Mouse (Mus musculus): ENCODE results near the gene Micall1. TPM values are rescaled to one million over a fixed set of nuclear protein-coding genes. Genes with fewer than 3 reads are reported as not detected.

The Micall1 gene
- polyA plus RNA-seq, 1 experiment from 2014 or later = 6.6 TPM

DNA sequence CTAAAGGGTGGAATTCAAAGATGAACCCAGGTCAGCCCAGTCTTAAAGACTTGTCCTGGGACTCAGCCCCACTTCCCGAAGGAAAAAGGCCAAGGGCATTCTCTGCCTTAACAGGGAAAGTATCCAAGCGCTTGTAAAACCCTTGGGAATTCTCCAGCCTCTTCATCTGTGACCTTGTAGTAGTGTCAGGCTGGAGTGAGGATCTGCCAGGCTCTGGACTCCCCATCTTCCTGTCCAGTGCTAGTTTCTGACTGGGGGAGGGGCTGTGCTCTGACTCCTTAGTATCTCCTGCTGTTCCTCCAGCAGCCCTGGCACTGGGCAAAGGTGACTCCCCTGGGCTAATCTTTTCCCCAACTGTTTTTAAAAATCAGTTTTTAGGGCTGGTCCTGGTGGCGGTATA, 12.1 kb upstream of the Micall1 start:
- Histone ChIP-seq H3K27me3 (ENCODE audit: insufficient read depth, low read length) (no peaks in the 10 kb centered on the region), H3K9ac (ENCODE audit: low read depth, low read length) (0 out of 2 replicates have a peak overlapping the region, but pooled peaks have one; percentile 9), H3K4me3 (replicated peaks; ENCODE audit: low read depth, low read length) (no peak overlapping the region), H3K4me1 (replicated peaks; ENCODE audit: insufficient read depth, low read length) (peaks cover 27% of the 10 kb centered on the region; the same call in 1 of the 2 replicates), H3K9me3 (replicated peaks; ENCODE audit: low read length) (no peaks in the 10 kb centered on the region), H3K27ac (peak overlapping the region; percentile 72; the same call in 1 of the 2 replicates), H3K4me2 (ENCODE audit: low read length) (no peak overlapping the region), H3K36me3 (ENCODE audit: insufficient read depth, low read length) (peaks cover 36% of the 10 kb centered on the region)
- TF ChIP-seq CTCF (IDR thresholded peaks at IDR 0.05; ENCODE audit: low read depth) = no peak
- ATAC-seq (replicated peaks; ENCODE audit: low FRiP score, low read depth) (no peak), DNase-seq (ENCODE audit: low spot score) (peak; percentile 20)
- WGBS = 39% methylated on average over 3 of the region's 3 CpGs

GRCm38 (mm10) chr15:79097135-79097534, 11.6 kb upstream of the Micall1 start:
- 9% methylated on average over 2 of the region's 2 CpGs for WGBS
- peaks cover 30% of the 10 kb centered on the region; the same call in 1 of the 2 replicates for H3K4me1 ChIP-seq (replicated peaks; ENCODE audit: insufficient read depth, low read length)
- H3K4me3 ChIP-seq (replicated peaks; ENCODE audit: low read depth, low read length) = no peak overlapping the region
- no peaks in the 10 kb centered on the region for H3K27me3 ChIP-seq (ENCODE audit: insufficient read depth, low read length)
- H3K9ac ChIP-seq (ENCODE audit: low read depth, low read length) = no peak overlapping the region
- no peak for TF ChIP-seq CTCF (IDR thresholded peaks at IDR 0.05; ENCODE audit: low read depth)
- peak overlapping the region; percentile 1; the same call in 1 of the 2 replicates for H3K4me2 ChIP-seq (ENCODE audit: low read length)
- peaks cover 31% of the 10 kb centered on the region for H3K36me3 ChIP-seq (ENCODE audit: insufficient read depth, low read length)
- H3K9me3 ChIP-seq (replicated peaks; ENCODE audit: low read length) = no peaks in the 10 kb centered on the region
- H3K27ac ChIP-seq = peak overlapping the region; percentile 72
- ATAC-seq (replicated peaks; ENCODE audit: low FRiP score, low read depth) (no peak), DNase-seq (ENCODE audit: low spot score) (peak; percentile 65)

- H3K27me3 ChIP-seq (ENCODE audit: insufficient read depth, low read length) = no peaks in the 10 kb centered on the region
- peak overlapping the region; percentile 1; the same call in 1 of the 2 replicates for H3K4me2 ChIP-seq (ENCODE audit: low read length)
- peaks cover 26% of the 10 kb centered on the region for H3K36me3 ChIP-seq (ENCODE audit: insufficient read depth, low read length)
- peaks cover 30% of the 10 kb centered on the region; the same call in 1 of the 2 replicates for H3K4me1 ChIP-seq (replicated peaks; ENCODE audit: insufficient read depth, low read length)
- peak overlapping the region; percentile 72 for H3K27ac ChIP-seq
- WGBS = 21% methylated on average over 6 of the region's 6 CpGs
- H3K9me3 ChIP-seq (replicated peaks; ENCODE audit: low read length) = no peaks in the 10 kb centered on the region
- peak; percentile 39 for DNase-seq (ENCODE audit: low spot score)
- H3K4me3 ChIP-seq (replicated peaks; ENCODE audit: low read depth, low read length) = no peak overlapping the region
- TF ChIP-seq CTCF (IDR thresholded peaks at IDR 0.05; ENCODE audit: low read depth) = no peak
- H3K9ac ChIP-seq (ENCODE audit: low read depth, low read length) = no peak overlapping the region
- peak; percentile 67 for ATAC-seq (replicated peaks; ENCODE audit: low FRiP score, low read depth)
Observed at GRCm38 (mm10) chr15:79097611-79098025, 11.1 kb upstream of the Micall1 start.

- no peak overlapping the region for H3K4me3 ChIP-seq (replicated peaks; ENCODE audit: low read depth, low read length)
- ATAC-seq (replicated peaks; ENCODE audit: low FRiP score, low read depth) (no peak), DNase-seq (ENCODE audit: low spot score) (no peak)
- H3K27ac ChIP-seq = peak overlapping the region; percentile 72
- peaks cover 30% of the 10 kb centered on the region; the same call in 1 of the 2 replicates for H3K4me1 ChIP-seq (replicated peaks; ENCODE audit: insufficient read depth, low read length)
- 0 out of 2 replicates have a peak overlapping the region, but pooled peaks have one; percentile 15 for H3K4me2 ChIP-seq (ENCODE audit: low read length)
- H3K36me3 ChIP-seq (ENCODE audit: insufficient read depth, low read length) = peaks cover 20% of the 10 kb centered on the region
- TF ChIP-seq CTCF (IDR thresholded peaks at IDR 0.05; ENCODE audit: low read depth) = no peak
- H3K9me3 ChIP-seq (replicated peaks; ENCODE audit: low read length) = no peaks in the 10 kb centered on the region
- no peaks in the 10 kb centered on the region for H3K27me3 ChIP-seq (ENCODE audit: insufficient read depth, low read length)
- 55% methylated on average over 5 of the region's 5 CpGs for WGBS
- no peak overlapping the region for H3K9ac ChIP-seq (ENCODE audit: low read depth, low read length)
Observed at GRCm38 (mm10) chr15:79098220-79098619, 10.5 kb upstream of the Micall1 start.

GRCm38 (mm10) chr15:79098868-79099267, 9.8 kb upstream of the Micall1 start:
- H3K9me3 ChIP-seq (replicated peaks; ENCODE audit: low read length) = no peaks in the 10 kb centered on the region
- H3K4me3 ChIP-seq (replicated peaks; ENCODE audit: low read depth, low read length) = no peak overlapping the region
- peaks cover 30% of the 10 kb centered on the region; the same call in 1 of the 2 replicates for H3K4me1 ChIP-seq (replicated peaks; ENCODE audit: insufficient read depth, low read length)
- H3K27ac ChIP-seq = peak overlapping the region; percentile 72; the same call in 1 of the 2 replicates
- H3K4me2 ChIP-seq (ENCODE audit: low read length) = no peak overlapping the region
- DNase-seq (ENCODE audit: low spot score) (peak; percentile 76), ATAC-seq (replicated peaks; ENCODE audit: low FRiP score, low read depth) (no peak)
- no peak overlapping the region for H3K9ac ChIP-seq (ENCODE audit: low read depth, low read length)
- no peaks in the 10 kb centered on the region for H3K27me3 ChIP-seq (ENCODE audit: insufficient read depth, low read length)
- H3K36me3 ChIP-seq (ENCODE audit: insufficient read depth, low read length) = peaks cover 14% of the 10 kb centered on the region
- WGBS = 50% methylated on average over 7 of the region's 7 CpGs
- no peak for TF ChIP-seq CTCF (IDR thresholded peaks at IDR 0.05; ENCODE audit: low read depth)

DNA sequence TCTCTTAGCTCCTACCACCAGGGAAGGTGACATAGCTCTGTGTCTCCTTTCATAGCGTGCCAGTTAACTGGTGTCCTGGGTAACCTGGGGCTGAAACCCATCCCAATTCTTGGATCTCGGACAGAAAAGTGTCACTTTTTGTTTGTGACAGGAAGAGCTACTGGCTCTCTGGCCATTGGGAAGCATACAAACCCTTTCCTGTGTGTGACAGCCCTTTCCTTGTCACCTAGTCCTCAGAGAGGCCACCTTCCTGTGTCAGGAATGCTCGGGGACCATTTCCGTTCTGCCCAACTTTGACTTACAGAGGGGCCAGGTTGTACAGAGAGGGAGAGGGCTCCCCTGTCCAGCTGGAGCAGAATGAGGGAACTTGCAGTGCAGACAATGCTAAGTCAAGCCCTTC, 9.2 kb upstream of the Micall1 start:
- H3K36me3 ChIP-seq (ENCODE audit: insufficient read depth, low read length) = peaks cover 8% of the 10 kb centered on the region
- WGBS = 62% methylated on average over 4 of the region's 4 CpGs
- H3K9me3 ChIP-seq (replicated peaks; ENCODE audit: low read length) = no peaks in the 10 kb centered on the region
- DNase-seq (ENCODE audit: low spot score) = peak; percentile 59
- peaks cover 30% of the 10 kb centered on the region; the same call in 1 of the 2 replicates for H3K4me1 ChIP-seq (replicated peaks; ENCODE audit: insufficient read depth, low read length)
- ATAC-seq (replicated peaks; ENCODE audit: low FRiP score, low read depth) = no peak
- H3K9ac ChIP-seq (ENCODE audit: low read depth, low read length) = no peak overlapping the region
- H3K27me3 ChIP-seq (ENCODE audit: insufficient read depth, low read length) = no peaks in the 10 kb centered on the region
- H3K4me3 ChIP-seq (replicated peaks; ENCODE audit: low read depth, low read length) = no peak overlapping the region
- H3K4me2 ChIP-seq (ENCODE audit: low read length) = no peak overlapping the region
- peak overlapping the region; percentile 72; the same call in 1 of the 2 replicates for H3K27ac ChIP-seq
- no peak for TF ChIP-seq CTCF (IDR thresholded peaks at IDR 0.05; ENCODE audit: low read depth)

Measured in kidney, postnatal 0 days (tissue).